Mouse (Mus musculus): ENCODE results near the gene Sirt5. TPM values are rescaled to one million over a fixed set of nuclear protein-coding genes. Genes with fewer than 3 reads are reported as not detected.

Gene Sirt5
- total and polyA plus RNA-seq, 2 experiments from 2014 or later = 23.7 to 25.2 TPM

- ATAC-seq (no peak), DNase-seq (ENCODE audit: low spot score) (no peak)
- no peak overlapping the region for H3K9ac ChIP-seq (replicated peaks; ENCODE audit: low read length)
- H3K27ac ChIP-seq = no peak overlapping the region
- no peak overlapping the region for H3K4me3 ChIP-seq (ENCODE audit: low read length)
- no peaks in the 10 kb centered on the region for H3K27me3 ChIP-seq (ENCODE audit: insufficient read depth, low read length)
- WGBS = 100% methylated on average over 1 of the region's 1 CpGs
- TF ChIP-seq CTCF (IDR thresholded peaks at IDR 0.05; ENCODE audit: low read depth) = no peak
- no peak overlapping the region for H3K4me2 ChIP-seq (ENCODE audit: low read depth, low read length)
- no peaks in the 10 kb centered on the region for H3K4me1 ChIP-seq (ENCODE audit: insufficient read depth, low read length)
- H3K36me3 ChIP-seq (ENCODE audit: insufficient read depth, low read length) = no peaks in the 10 kb centered on the region
- no peaks in the 10 kb centered on the region; the same call in 1 of the 2 replicates for H3K9me3 ChIP-seq (ENCODE audit: low read length)
These were observed 75.1 kb downstream of the Sirt5 start for GRCm38 (mm10) chr13:43440376-43440775.

- TF ChIP-seq CTCF (IDR thresholded peaks at IDR 0.05; ENCODE audit: low read depth) = no peak
- 68% methylated on average over 1 of the region's 1 CpGs for WGBS
- Histone ChIP-seq H3K4me1 (ENCODE audit: insufficient read depth, low read length) (no peaks in the 10 kb centered on the region), H3K27ac (no peak overlapping the region), H3K4me2 (ENCODE audit: low read depth, low read length) (no peak overlapping the region), H3K4me3 (ENCODE audit: low read length) (no peak overlapping the region), H3K36me3 (ENCODE audit: insufficient read depth, low read length) (no peaks in the 10 kb centered on the region), H3K9ac (replicated peaks; ENCODE audit: low read length) (no peak overlapping the region), H3K9me3 (ENCODE audit: low read length) (no peaks in the 10 kb centered on the region), H3K27me3 (ENCODE audit: insufficient read depth, low read length) (no peaks in the 10 kb centered on the region)
- peak; percentile 12 for DNase-seq (ENCODE audit: low spot score)
- ATAC-seq = no peak
These were observed 77.3 kb downstream of the Sirt5 start for GRCm38 (mm10) chr13:43442551-43442950.

GRCm38 (mm10) chr13:43443706-43444105 lies 78.4 kb downstream of the Sirt5 start:
- Histone ChIP-seq H3K9me3 (ENCODE audit: low read length) (no peaks in the 10 kb centered on the region), H3K4me1 (ENCODE audit: insufficient read depth, low read length) (no peaks in the 10 kb centered on the region), H3K4me3 (ENCODE audit: low read length) (no peak overlapping the region), H3K4me2 (ENCODE audit: low read depth, low read length) (no peak overlapping the region), H3K36me3 (ENCODE audit: insufficient read depth, low read length) (no peaks in the 10 kb centered on the region), H3K9ac (replicated peaks; ENCODE audit: low read length) (no peak overlapping the region), H3K27ac (no peak overlapping the region), H3K27me3 (ENCODE audit: insufficient read depth, low read length) (no peaks in the 10 kb centered on the region)
- DNase-seq (ENCODE audit: low spot score) = no peak
- no peak for ATAC-seq
- no peak for TF ChIP-seq CTCF (IDR thresholded peaks at IDR 0.05; ENCODE audit: low read depth)
- WGBS = 96% methylated on average over 4 of the region's 4 CpGs

- H3K9me3 ChIP-seq (ENCODE audit: low read length) = no peaks in the 10 kb centered on the region
- TF ChIP-seq CTCF (IDR thresholded peaks at IDR 0.05; ENCODE audit: low read depth) = no peak
- ATAC-seq = no peak
- DNase-seq (ENCODE audit: low spot score) = no peak
- 85% methylated on average over 3 of the region's 3 CpGs for WGBS
- no peak overlapping the region for H3K4me2 ChIP-seq (ENCODE audit: low read depth, low read length)
- H3K27ac ChIP-seq = no peak overlapping the region
- H3K36me3 ChIP-seq (ENCODE audit: insufficient read depth, low read length) = no peaks in the 10 kb centered on the region
- H3K9ac ChIP-seq (replicated peaks; ENCODE audit: low read length) = no peak overlapping the region
- no peak overlapping the region for H3K4me3 ChIP-seq (ENCODE audit: low read length)
- H3K4me1 ChIP-seq (ENCODE audit: insufficient read depth, low read length) = no peaks in the 10 kb centered on the region
- H3K27me3 ChIP-seq (ENCODE audit: insufficient read depth, low read length) = no peaks in the 10 kb centered on the region
These were observed 79.4 kb downstream of the Sirt5 start for GRCm38 (mm10) chr13:43444717-43445116.

Other genes with a start within 250 kb of the Sirt5 start
- gene Tbc1d7, start 194.0 kb upstream of the Sirt5 start, total RNA-seq (2014; rRNA removed) = 39.9 and 42.7 TPM in 2 replicates
- 86.6 and 87.9 TPM in 2 replicates for gene Tbc1d7, start 194.0 kb upstream of the Sirt5 start, polyA plus RNA-seq (2015; fragmentation: Nextera tagmentation; extraction: Ambion mirVana)
- gene Gfod1, start 61.3 kb upstream of the Sirt5 start, total RNA-seq (2014; rRNA removed) = 26.3 and 26.9 TPM in 2 replicates
- 2.6 and 2.7 TPM in 2 replicates for gene Gfod1, start 61.3 kb upstream of the Sirt5 start, polyA plus RNA-seq (2015; fragmentation: Nextera tagmentation; extraction: Ambion mirVana)
- 17.9 and 34.6 TPM in 2 replicates for gene Nol7, start 32.9 kb downstream of the Sirt5 start, total RNA-seq (2014; rRNA removed)
- gene Nol7, start 32.9 kb downstream of the Sirt5 start, polyA plus RNA-seq (2015; fragmentation: Nextera tagmentation; extraction: Ambion mirVana) = 183 and 197 TPM in 2 replicates
- gene Ranbp9, start 115.8 kb downstream of the Sirt5 start, total RNA-seq (2014; rRNA removed) = 52.7 and 67.1 TPM in 2 replicates
- 9.6 and 11.0 TPM in 2 replicates for gene Ranbp9, start 115.8 kb downstream of the Sirt5 start, polyA plus RNA-seq (2015; fragmentation: Nextera tagmentation; extraction: Ambion mirVana)
- gene Mcur1, start 194.7 kb downstream of the Sirt5 start, total RNA-seq (2014; rRNA removed) = 9.3 and 12.4 TPM in 2 replicates
- gene Mcur1, start 194.7 kb downstream of the Sirt5 start, polyA plus RNA-seq (2015; fragmentation: Nextera tagmentation; extraction: Ambion mirVana) = 8.0 and 8.4 TPM in 2 replicates

Measured in hindbrain, postnatal 0 days (tissue).